In genomic region chr9:44086960-44087359, GRCm38 (mm10) we compare ENCODE assay signal across 12 mouse cellular contexts. TPM values are rescaled to one million over a fixed set of nuclear protein-coding genes. Genes with fewer than 3 reads are reported as not detected.
DNase-seq lines count a peak whose midpoint lies in the region; ATAC-seq and TF ChIP-seq lines count a peak whose summit lies in the region.
"Had no signal": no experiment of that assay in that cellular context is flagged by ENCODE, and none has a peak within 500 bp of the region (broad histone marks: within the 10 kb centered on the region; RNA-seq: fewer than 3 reads in every experiment).

No protein-coding gene starts in this region.

- TF ChIP-seq EP300 in heart, adult 2 months (IDR thresholded peaks at IDR 0.05; ENCODE audit: insufficient read depth, low read depth, low read length): no peak

- no peaks in the 10 kb centered on the region for H3K27me3 ChIP-seq in heart, adult 2 months (ENCODE audit: control insufficient read depth, insufficient read depth, low read length)
- H3K27me3 ChIP-seq in testis, adult 2 months (ENCODE audit: control insufficient read depth, insufficient read depth, low read length): no peaks in the 10 kb centered on the region
- no peaks in the 10 kb centered on the region for H3K27me3 ChIP-seq in kidney, postnatal 0 days (ENCODE audit: insufficient read depth, low read length)

- peak in 1 of 2 experiments; percentile 25 for DNase-seq in heart, adult 2 months
- no peak for DNase-seq in heart, postnatal 36 days
- no peak for DNase-seq in testis, postnatal 10 days (ENCODE audit: low spot score)
- no peak for DNase-seq in kidney, postnatal 0 days (ENCODE audit: low spot score)
- DNase-seq in spleen, postnatal 36 days (ENCODE audit: low spot score in 2 of 2): no peak
- no peak for DNase-seq in frontal cortex, postnatal 25 days (ENCODE audit: low spot score in 2 of 2)
- DNase-seq: adrenal gland, adult 8-10 months; right cerebral cortex, postnatal 4 days; thymus, adult 2 months had no signal

- no peaks in the 10 kb centered on the region for H3K79me2 ChIP-seq in heart, adult 2 months (replicated peaks; ENCODE audit: control insufficient read depth, insufficient read depth, low read length)

- ATAC-seq in kidney, postnatal 0 days (replicated peaks; ENCODE audit: low FRiP score, low read depth): 0 out of 2 replicates have a peak, but pooled peaks have one; percentile 21

- H3K4me2 ChIP-seq in kidney, postnatal 0 days (ENCODE audit: low read length): peak overlapping the region; percentile 79
- H3K4me2 ChIP-seq: hindbrain, embryonic 14.5 days had no signal

- intact Hi-C loops in heart, adult 2 months (cut with DNase I): loop anchor here (10.0 kb wide), 1 partner anchor 398 kb away; the partner anchor contains the start of gene Bcl9l
- intact Hi-C loops in heart, postnatal 36 days (cut with DNase I): no loop called here

- peak overlapping the region; percentile 90 for H3K27ac ChIP-seq in heart, adult 2 months
- H3K27ac ChIP-seq in testis, adult 2 months (ENCODE audit: control insufficient read depth, insufficient read depth, low read depth, low read length): no peak overlapping the region; the same call in 1 of the 2 replicates
- peak overlapping the region; percentile 47; the same call in 1 of the 2 replicates for H3K27ac ChIP-seq in kidney, postnatal 0 days
- H3K27ac ChIP-seq: hindbrain, embryonic 14.5 days had no signal

- peaks cover 5% of the 10 kb centered on the region for H3K4me1 ChIP-seq in heart, adult 2 months (ENCODE audit: control insufficient read depth, insufficient read depth, low read length)
- H3K4me1 ChIP-seq in testis, adult 2 months (ENCODE audit: control insufficient read depth, insufficient read depth, low read length): peaks cover 18% of the 10 kb centered on the region
- H3K4me1 ChIP-seq in kidney, postnatal 0 days (replicated peaks; ENCODE audit: insufficient read depth, low read length): peaks cover 26% of the 10 kb centered on the region

- TF ChIP-seq POLR2A in heart, adult 2 months (IDR thresholded peaks at IDR 0.05; ENCODE audit: insufficient read depth, low read depth, low read length): peak; percentile 56; the same call in 1 of the 2 replicates
- no peak for TF ChIP-seq POLR2A in testis, adult 2 months (IDR thresholded peaks at IDR 0.05; ENCODE audit: control insufficient read depth, low read depth, low read length)

- peak overlapping the region; percentile 19 for H3K4me3 ChIP-seq in heart, adult 2 months
- peak overlapping the region; percentile 54 for H3K4me3 ChIP-seq in testis, adult 2 months (ENCODE audit: control insufficient read depth, low read depth, low read length)
- H3K4me3 ChIP-seq in kidney, postnatal 0 days (replicated peaks; ENCODE audit: low read depth, low read length): peak overlapping the region; percentile 14; the same call in 1 of the 2 replicates
- H3K4me3 ChIP-seq: limb, embryonic 15.5 days had no signal

- no peaks in the 10 kb centered on the region for H3K9me3 ChIP-seq in kidney, postnatal 0 days (replicated peaks; ENCODE audit: low read length)
- H3K9me3 ChIP-seq: limb, embryonic 15.5 days had no signal

- H3K36me3 ChIP-seq in heart, adult 2 months (ENCODE audit: control insufficient read depth, insufficient read depth, low read length): peaks cover 7% of the 10 kb centered on the region; the same call in 1 of the 2 replicates
- H3K36me3 ChIP-seq in testis, adult 2 months (ENCODE audit: control insufficient read depth, insufficient read depth, low read length): peaks cover 2% of the 10 kb centered on the region
- H3K36me3 ChIP-seq in kidney, postnatal 0 days (ENCODE audit: insufficient read depth, low read length): peaks cover 10% of the 10 kb centered on the region; the same call in 1 of the 2 replicates

- WGBS in heart, adult 2 months: 53% methylated on average over 10 of the region's 10 CpGs
- WGBS in kidney, postnatal 0 days: 42% methylated on average over 10 of the region's 10 CpGs

- peak overlapping the region; percentile 59 for H3K9ac ChIP-seq in heart, adult 2 months (ENCODE audit: low read depth, low read length)
- peak overlapping the region; percentile 18; the same call in 1 of the 2 replicates for H3K9ac ChIP-seq in kidney, postnatal 0 days (ENCODE audit: low read depth, low read length)
- H3K9ac ChIP-seq: hindbrain, embryonic 14.5 days; limb, embryonic 15.5 days had no signal

- TF ChIP-seq CTCF in heart, adult 2 months (IDR thresholded peaks at IDR 0.05): no peak
- TF ChIP-seq CTCF in testis, adult 2 months (IDR thresholded peaks at IDR 0.05; ENCODE audit: control insufficient read depth, insufficient read depth, insufficient replicate concordance, low read depth, low read length): no peak
- TF ChIP-seq CTCF in kidney, postnatal 0 days (IDR thresholded peaks at IDR 0.05; ENCODE audit: low read depth): no peak

RNA-seq across cellular contexts. Expression of gene Mfrp, which starts 14.6 kb away (rescaled TPM):
- under 1 TPM in 1 of 2 experiments, not detected in 1; 0.05 TPM for total RNA-seq in heart, adult 2 months (2021)
- polyA plus RNA-seq in heart, adult 2 months (2012; rRNA removed): 0.04 and 0.12 TPM in 2 replicates
- total RNA-seq in heart, postnatal 36 days (2021): not detected
- polyA plus RNA-seq in testis, adult 2 months (2012; rRNA removed): 1.4 and 3.4 TPM in 2 replicates
- polyA plus RNA-seq in kidney, postnatal 0 days (2015; fragmentation: Nextera tagmentation; extraction: Ambion mirVana): 0.11 and 0.16 TPM in 2 replicates

RNA-seq across cellular contexts. Expression of gene C1qtnf5, which starts 20.1 kb away (rescaled TPM):
- total RNA-seq in heart, adult 2 months (2021): 1 to 10 TPM; 4.8 to 7.6 TPM
- 9.4 and 13.8 TPM in 2 replicates for polyA plus RNA-seq in heart, adult 2 months (2012; rRNA removed)
- total RNA-seq in heart, postnatal 36 days (2021): 1 to 10 TPM; 8.4 to 8.9 TPM
- 2.0 and 3.1 TPM in 2 replicates for polyA plus RNA-seq in testis, adult 2 months (2012; rRNA removed)
- 9.7 and 12.3 TPM in 2 replicates for polyA plus RNA-seq in kidney, postnatal 0 days (2015; fragmentation: Nextera tagmentation; extraction: Ambion mirVana)

RNA-seq across cellular contexts. Expression of gene Usp2, which starts 20.1 kb away (rescaled TPM):
- total RNA-seq in heart, adult 2 months (2021): 100 to 1,000 TPM in 1 of 2 experiments, 10 to 100 TPM in 1; 75.8 to 206 TPM
- polyA plus RNA-seq in heart, adult 2 months (2012; rRNA removed): 62.8 and 73.8 TPM in 2 replicates
- 100 to 1,000 TPM; 137 to 198 TPM for total RNA-seq in heart, postnatal 36 days (2021)
- polyA plus RNA-seq in testis, adult 2 months (2012; rRNA removed): 597 and 615 TPM in 2 replicates
- polyA plus RNA-seq in kidney, postnatal 0 days (2015; fragmentation: Nextera tagmentation; extraction: Ambion mirVana): 62.9 and 72.1 TPM in 2 replicates

RNA-seq across cellular contexts. Expression of gene Gm49380, which starts 26.3 kb away (rescaled TPM):
- total RNA-seq in heart, adult 2 months (2021): under 1 TPM; 0.21 to 0.23 TPM
- polyA plus RNA-seq in heart, adult 2 months (2012; rRNA removed): not detected in 2 replicates
- under 1 TPM in 1 of 2 experiments, not detected in 1; 0.14 TPM for total RNA-seq in heart, postnatal 36 days (2021)
- polyA plus RNA-seq in testis, adult 2 months (2012; rRNA removed): 1.2 and 1.6 TPM in 2 replicates
- not detected in 2 replicates for polyA plus RNA-seq in kidney, postnatal 0 days (2015; fragmentation: Nextera tagmentation; extraction: Ambion mirVana)
- polyA plus RNA-seq: thymus, adult 2 months had no signal

RNA-seq across cellular contexts. Expression of gene Rnf26, which starts 26.4 kb away (rescaled TPM):
- 1 to 10 TPM; 6.5 to 6.7 TPM for total RNA-seq in heart, adult 2 months (2021)
- 7.3 and 10.4 TPM in 2 replicates for polyA plus RNA-seq in heart, adult 2 months (2012; rRNA removed)
- 1 to 10 TPM; 6.7 to 7.6 TPM for total RNA-seq in heart, postnatal 36 days (2021)
- polyA plus RNA-seq in testis, adult 2 months (2012; rRNA removed): 37.5 and 38.3 TPM in 2 replicates
- polyA plus RNA-seq in kidney, postnatal 0 days (2015; fragmentation: Nextera tagmentation; extraction: Ambion mirVana): 46.6 and 49.7 TPM in 2 replicates
